Mouse (Mus musculus): ENCODE results near the gene Dis3l.

GRCm38 (mm10) chr9:64371305-64371819 lies 30.3 kb upstream of the Dis3l start:
- no peak for TF ChIP-seq CTCF (IDR thresholded peaks at IDR 0.05; ENCODE audit: low read depth)
- no peak for TF ChIP-seq EP300 (IDR thresholded peaks at IDR 0.05; ENCODE audit: low read depth)
